Mouse (Mus musculus): ENCODE measurements around the gene Slfn3.
"Not testable (repeated sequence)": the region's sequence is repeated elsewhere in the genome, so short reads cannot be mapped to it uniquely, and the experiment has no call there.

The Slfn3 gene

DNA sequence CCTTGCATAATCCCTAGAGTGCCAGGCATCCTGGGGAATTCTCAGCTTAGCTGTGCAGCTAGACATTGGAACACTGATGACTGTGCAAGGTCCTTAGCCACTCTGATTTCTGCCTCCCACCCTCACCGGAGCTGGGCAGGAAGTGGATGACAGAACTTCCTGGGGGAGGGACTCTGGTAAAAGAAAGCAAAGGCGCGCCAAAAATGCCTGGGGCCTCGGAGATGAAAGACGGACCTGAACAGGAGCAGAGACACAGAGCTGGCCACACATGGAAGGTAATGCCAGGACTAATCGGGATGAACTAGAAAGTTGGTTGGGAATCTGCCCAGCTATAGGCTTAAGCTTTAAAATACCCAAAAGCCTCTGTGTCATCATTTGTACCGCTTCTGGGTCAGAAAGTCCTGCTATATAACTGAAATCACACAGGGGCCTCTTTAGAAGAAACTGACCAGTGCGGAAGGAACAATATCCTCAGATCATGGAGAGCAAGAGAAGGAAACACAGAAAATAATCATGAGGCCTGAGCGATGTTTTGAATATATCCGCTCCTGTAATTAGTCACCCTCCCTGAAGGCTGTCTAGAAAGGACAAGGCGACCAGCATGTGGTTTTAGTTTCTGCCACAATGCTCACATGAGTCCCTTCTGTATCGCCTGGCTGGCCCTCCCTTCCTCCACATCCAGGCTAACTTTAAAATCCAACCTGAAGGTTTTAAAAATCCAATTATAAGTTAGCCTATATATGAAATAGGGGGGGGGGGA lies at the start of gene Slfn3:
Gene Slfn3, plus strand, starts transcription at position 197 of the 760 bp plus-strand sequence.
- peak; percentile 9 for DNase-seq (ENCODE audit: low spot score)

DNA sequence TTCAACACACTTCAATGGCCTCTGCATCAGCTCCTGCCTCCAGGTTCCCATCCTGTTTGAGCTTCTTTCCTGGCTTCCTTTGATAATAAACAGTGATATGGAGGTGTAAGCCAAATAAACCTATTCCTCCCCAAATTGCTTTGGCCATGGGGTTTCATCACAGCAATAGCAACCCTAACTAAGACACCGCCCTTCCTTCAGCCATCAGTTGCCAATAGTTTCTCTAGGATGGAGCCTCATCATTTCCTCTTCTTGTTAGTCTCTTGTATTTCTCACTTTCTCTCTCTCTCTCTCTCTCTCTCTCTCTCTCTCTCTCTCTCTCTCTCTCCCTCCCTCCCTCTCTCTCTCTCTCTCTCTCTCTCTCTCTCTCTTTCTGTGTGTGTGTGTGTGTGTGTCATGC lies 42.2 kb upstream of the Slfn3 start:
- not testable (repeated sequence) for DNase-seq (ENCODE audit: low spot score)

DNA sequence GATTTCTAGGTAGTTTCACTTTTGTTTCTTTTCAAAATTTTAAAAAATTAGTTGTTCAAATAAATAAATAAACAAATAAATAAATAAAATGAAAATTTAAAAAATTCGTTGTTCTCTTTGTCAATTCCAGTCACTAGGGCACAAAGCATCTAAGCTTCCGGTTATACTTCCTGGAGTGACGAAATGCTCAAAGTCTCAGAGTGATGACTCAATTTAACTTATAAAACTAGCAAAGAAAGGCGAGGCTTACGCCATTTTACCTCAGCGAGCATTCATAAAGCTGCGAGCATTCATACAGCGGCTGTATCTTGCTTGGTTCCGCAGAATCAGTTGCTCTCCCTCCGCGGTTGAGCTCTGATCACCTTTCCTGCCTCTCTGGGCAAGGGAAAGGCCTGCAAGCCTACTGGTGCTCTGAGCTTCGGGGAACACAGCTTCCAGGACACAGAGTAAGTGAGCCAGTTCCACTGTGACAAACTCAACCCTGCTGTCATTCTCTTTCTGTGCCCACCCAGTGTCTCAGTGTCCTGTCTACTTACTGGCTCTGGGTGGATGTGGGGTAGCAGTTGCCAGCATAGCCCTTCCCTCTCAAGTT lies 16.1 kb upstream of the Slfn3 start, which contains the start of gene Slfn4:
Gene Slfn4, plus strand, starts transcription at position 239 of the 592 bp plus-strand sequence.
- DNase-seq (ENCODE audit: low spot score) = no peak

DNA sequence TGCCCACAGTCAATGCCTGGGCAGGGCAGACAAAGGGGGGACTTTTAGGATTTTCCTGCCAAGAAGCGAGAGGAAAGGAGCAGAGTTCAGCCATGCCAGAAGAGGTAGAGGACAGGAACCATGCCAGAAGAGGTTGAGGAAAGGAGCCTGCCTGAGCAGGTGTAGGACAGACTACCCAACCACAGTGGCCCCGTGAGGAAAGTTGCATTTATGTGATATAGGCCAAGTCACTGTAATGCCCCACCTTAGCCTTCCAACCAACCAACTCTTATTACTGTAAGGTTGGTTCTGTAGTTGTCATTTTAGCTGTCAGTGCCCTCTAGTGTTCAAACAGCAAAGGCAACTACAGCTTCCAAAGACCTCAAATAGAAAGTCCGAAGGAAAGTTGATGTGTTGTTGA lies 871 bp downstream of the Slfn3 start:
- no peak for DNase-seq (ENCODE audit: low spot score)

DNA sequence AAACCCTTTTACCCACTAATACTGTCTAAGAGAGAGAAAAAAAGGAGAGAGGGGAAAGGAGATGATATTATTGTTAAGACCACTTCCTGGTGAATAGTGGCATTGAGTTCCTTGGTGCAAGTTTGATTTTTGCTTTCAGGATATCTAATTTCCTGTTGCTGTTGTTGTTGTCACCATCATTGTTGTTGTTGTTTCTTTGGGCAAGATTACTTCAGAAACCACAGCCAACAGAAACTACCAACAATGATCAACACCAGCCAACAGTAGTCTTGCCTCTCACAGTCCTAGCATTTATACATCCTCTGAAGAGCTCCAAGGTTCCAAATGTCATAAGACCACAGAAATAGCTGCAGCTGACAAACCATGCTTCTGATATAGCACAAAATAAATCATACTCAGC lies 13.9 kb downstream of the Slfn3 start:
- DNase-seq (ENCODE audit: low spot score) = no peak

DNA sequence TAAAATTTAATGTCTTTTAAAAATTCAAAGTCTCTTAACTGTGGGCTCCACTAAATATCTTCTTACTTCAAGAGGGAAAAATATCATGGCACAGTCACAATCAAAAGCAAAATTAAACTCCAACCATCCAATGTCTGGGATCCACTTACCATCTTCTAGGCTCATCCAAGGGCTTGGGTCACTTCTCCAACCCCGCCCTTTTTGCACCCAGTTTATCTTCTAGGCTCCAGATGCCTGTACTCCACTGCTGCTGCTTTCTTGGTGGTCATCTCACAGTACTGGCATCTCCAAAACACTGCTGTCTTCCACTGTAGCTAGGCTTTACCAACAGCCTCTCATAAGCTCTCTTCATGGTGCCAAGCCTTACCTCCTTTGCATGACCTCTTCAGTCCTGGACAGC lies 25.0 kb downstream of the Slfn3 start:
- DNase-seq (ENCODE audit: low spot score) = no peak

DNA sequence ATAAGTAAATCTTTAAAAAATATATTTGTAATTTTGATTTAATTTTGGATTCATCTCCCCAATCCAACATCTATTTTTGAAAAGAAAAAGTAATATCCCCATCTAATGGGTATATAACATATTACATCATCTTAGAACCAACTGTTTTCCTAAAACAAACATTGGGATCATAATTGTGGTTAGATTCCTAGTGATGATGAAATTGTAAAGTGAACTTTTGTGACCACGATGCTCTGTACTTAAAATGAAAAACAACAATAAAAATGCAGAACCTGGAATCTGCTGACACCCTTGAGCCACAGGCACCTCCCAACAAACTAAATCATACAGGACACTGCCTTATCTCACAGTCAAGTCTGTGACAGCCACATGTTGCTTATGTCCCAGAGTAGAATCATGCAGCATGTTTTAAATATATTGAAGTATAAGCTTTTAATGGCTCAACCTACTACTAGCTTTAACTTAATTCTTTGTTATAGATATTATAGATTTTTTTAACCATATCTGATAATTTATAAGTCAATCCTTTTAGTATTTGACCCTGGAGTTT lies 30.3 kb downstream of the Slfn3 start:
- DNase-seq (ENCODE audit: low spot score) = no peak

DNA sequence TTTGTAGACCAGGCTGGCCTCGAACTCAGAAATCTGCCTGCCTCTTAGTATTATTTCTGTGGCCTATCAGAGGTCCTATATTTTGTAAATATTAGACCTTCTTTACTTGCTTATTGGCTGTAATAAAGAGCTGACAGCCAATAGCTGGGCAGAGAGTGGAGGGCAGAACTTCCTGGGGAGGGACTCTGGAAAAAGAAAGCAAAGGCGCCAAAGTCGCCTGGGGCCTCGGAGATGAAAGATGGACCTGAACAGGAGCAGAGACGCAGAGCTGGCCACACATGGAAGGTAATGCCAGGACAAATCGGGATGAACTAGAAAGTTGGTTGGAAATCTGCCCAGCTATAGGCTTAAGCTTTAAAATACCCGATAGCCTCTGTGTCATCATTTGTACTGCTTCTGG lies 32.2 kb downstream of the Slfn3 start:
- DNase-seq (ENCODE audit: low spot score) = no peak

DNA sequence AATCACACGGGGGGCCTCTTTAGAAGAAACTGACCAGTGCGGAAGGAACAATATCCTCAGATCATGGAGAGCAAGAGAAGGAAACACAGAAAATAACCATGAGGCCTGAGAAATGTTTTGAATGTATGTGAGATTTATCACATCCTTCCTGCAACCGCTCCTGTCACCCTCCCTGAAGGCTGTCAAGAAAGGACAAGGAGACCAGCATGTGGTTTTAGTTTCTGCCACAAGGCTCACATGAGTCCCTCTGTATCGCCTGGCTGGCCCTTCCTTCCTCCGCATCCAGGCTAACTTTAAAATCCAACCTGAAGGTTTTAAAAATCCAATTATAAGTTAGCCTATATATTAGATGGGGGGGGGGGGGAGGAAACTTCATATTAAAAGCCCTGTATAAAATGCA lies 32.7 kb downstream of the Slfn3 start:
- not testable (repeated sequence) for DNase-seq (ENCODE audit: low spot score)

DNA sequence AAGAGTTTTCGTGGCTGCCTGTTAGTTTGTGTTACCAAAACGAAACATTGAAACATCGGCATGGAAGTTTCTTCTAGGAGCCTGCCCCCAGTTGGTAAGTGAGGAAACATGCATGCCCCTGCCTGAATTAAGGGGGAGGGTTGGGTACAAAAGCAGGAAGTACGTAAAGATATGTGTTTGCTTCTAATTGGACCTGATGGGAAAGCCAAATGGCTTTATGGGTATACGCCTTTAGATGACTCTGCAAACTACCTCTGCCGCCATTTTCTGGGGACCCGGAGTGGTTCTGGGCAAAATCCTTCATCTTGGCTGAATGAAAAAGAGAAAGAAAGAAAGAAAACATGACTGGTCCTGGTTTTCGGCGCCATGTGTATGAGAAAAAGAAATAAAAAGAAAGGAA lies 33.1 kb downstream of the Slfn3 start:
- no peak for DNase-seq (ENCODE audit: low spot score)

DNA sequence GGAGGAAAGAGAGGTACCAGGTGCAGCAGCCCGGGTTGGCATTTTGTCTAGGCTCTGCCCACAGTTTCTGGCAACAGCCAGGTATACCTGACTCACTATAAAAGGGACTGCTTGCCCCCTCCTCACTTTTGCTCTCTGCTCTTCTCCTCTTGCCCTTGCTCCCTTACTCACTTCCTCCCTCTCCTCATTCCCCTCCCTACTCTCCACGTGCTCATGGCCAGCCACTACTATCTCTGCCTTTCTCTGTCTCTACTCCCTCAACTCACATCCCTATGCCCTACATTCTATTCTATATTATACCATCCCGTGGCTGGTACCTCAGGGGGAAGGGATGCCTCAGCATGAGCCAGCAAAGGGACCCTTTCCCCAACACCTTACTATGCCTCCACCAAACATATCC lies 33.6 kb downstream of the Slfn3 start:
- DNase-seq (ENCODE audit: low spot score) = no peak

DNA sequence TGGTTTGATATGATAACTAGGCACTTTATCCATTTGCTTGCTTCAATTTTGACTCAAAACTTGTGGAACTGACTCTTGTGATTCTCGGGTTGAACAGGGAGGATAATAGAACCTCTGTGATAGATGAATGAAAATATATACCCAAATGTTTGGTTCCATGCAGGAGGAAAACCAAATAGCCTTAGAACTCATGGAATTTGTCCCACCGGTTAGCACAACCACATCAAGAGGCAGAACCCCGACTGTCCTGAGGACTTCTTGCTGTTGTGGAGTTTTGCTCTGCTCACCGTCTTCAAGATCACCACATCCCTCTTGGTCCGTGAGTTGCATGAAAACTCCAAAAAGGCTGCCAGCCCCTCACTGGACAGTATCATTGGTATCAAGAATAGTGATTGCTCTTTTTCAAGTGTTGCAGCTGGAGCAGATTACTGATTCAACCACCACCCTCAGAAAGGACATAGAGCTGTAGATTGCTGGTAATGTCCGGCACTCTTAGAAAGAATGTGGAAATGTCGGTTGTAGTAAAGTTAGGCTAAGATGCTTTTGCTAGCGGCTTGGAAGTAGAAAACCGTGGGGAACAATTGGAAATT lies 34.3 kb downstream of the Slfn3 start:
- DNase-seq (ENCODE audit: low spot score) = no peak

DNA sequence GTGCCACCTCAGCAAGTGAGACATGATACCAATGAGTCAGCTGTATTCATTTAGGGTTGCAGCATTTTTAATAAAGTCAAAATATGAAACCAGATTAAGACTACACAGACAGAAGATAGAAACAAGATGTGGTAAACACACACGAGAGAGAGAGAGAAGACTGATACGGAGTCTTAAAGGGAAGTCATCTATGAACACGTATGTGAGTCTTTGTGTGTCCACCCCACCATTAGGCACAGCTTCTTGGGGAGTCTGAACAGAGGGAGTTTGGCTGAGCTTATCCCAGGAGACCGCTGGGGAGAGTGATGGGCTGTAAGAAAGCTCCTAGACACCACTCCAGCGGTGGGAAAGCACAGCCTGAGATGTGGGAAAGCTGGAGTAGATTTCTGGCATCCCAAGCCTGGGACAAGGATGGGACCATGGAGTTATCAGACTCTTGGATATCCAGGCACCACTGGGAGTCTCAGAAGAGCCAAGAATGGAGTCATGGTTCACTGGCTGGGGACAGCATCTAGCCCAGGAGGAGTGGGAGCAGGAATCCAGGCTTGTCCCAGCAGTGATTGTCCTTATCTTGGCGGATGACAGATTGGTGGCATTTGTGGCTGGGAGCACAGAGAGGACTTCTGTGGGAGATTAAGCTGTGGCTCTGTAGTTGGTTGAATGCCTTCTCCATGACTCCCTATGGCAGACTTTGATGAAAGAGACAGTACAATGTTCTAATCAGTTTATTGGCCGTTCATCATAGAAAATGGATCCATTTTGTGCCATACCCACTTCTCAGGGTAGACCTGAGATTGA lies 37.0 kb downstream of the Slfn3 start:
- no peak for DNase-seq (ENCODE audit: low spot score)

DNA sequence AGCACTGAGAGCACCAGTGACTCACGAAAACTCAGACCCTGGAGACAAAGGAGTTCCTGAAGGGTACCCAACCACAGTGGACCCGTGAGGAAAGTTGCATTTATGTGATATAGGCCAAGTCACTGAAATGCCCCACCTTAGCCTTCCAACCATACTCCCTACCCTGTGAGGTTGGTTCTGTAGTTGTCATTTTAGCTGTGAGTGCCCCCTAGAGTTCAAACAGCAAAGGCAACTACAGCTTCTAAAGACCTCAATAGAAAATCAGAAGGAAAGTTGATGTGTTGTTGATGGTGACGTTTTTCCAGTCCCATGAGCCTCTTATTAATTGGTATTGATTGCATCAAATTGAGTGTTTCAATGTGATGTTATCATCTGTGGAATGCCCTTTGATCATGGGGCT lies 39.8 kb downstream of the Slfn3 start:
- DNase-seq (ENCODE audit: low spot score) = no peak

DNA sequence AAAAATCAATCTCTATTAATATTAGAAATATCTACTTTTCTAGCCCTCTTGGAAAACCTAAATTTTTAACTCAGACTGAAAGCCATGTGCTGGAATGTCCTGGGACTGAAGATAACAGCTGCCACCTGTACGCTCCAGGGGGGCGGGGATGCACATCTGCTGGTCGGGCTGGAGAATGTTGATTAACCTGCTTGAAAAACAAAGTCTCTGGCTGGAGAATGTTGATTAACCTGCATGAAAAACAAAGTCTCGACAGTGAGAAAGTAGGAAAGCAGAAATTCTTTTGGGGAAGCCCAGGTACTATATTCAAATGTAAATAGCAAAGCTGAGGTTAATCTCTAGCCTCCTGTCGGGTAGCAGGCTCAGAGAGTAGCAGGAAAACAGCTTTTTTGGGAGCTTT lies 42.5 kb downstream of the Slfn3 start:
- DNase-seq (ENCODE audit: low spot score) = not testable (repeated sequence)

DNA sequence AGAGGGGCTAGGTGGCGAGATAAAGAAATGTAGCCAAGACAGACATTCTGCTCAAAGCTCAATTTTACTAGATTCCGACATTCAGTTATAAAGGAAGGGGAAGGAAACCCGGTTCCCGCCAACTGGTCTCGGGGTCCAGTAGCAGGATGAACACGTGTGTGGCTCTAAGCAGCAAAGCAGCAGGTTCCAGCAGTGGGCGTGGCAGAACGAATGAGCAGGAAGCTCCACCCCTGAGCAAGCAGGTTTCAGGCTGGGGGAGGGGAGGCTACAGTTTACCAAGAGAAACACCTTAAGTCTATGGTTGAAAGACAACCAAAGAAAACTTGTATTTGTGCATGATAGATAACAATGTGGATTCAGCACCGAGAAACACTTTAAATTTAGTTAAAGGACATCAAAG lies 46.3 kb downstream of the Slfn3 start:
- not testable (repeated sequence) for DNase-seq (ENCODE audit: low spot score)

DNA sequence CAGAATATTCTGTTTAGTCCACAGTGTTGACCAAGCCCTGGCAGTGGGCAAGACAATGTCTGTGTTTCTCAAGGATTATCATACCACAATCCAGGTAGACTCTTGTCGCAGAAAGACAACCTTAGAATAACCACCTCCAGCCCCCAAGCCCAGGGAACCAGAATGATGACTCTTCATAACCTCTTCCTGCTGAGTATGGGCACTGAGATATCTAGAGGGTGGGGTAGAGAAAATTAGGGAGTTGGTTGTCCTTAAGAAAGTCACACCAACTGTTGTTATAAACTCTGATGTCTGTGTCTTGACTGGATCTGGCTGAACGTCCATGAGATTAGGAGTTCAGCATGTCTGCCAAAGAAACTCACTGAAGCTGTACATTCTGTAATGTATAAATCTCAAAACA lies 47.3 kb downstream of the Slfn3 start:
- DNase-seq (ENCODE audit: low spot score) = no peak

DNA sequence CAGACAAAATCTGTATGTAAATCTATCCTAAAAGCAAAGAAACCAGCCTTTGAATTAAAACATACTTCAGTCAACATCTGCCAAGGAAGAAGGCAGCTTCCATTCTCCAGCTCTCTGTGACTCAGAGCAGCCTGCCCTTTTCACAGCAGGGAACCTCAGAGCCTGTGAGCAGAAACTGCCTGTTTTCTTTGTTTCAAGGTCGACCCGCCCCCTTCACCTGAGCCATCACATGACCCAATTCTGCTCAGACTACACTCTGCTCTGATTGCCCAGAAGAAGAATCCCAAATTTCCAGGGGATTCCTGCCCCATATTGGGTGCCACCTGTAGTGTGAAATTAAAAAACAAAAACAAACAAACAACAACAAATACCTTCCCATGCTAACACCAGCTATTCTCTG lies 48.7 kb downstream of the Slfn3 start:
- DNase-seq (ENCODE audit: low spot score) = no peak

DNA sequence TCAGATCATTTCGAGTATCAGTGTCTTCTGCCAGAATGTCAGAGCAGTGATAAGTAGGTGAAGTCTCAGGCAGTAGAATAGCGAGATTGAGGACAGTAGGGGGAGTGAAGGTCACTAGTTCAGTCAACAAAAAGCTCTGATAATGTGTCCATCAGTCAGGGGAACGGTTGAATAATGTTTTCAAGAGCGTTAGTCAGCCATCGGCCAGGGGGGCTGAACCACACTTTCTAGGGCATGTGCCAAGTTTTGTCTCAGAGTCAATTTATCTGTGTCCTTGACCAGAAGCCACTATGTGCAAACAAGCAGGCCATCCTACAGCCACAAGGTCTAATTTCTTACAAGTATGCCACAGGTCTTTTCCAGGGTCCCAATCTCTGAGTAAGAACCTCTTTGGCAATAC lies 66.1 kb downstream of the Slfn3 start:
- DNase-seq (ENCODE audit: low spot score) = peak; percentile 47

DNA sequence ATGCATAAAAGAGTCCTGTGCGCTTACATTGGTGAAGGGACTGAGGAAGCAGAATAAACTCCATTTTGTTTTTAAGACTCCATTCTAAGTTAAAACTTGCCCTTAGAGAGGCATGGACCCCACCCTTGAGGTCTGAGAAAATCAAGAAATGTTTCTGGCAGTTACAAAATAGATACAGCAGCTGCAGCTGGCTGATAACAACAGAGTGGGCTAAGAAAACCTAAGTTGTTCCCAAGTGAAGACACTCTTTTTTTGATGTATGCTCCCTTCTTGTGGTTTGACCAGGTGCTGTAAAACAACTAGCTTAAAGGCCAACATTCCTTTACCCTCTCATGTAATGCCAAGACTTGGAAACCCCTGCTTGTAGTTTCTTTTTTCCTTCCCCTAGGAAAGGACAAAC lies 71.5 kb downstream of the Slfn3 start:
- no peak for DNase-seq (ENCODE audit: low spot score)

DNA sequence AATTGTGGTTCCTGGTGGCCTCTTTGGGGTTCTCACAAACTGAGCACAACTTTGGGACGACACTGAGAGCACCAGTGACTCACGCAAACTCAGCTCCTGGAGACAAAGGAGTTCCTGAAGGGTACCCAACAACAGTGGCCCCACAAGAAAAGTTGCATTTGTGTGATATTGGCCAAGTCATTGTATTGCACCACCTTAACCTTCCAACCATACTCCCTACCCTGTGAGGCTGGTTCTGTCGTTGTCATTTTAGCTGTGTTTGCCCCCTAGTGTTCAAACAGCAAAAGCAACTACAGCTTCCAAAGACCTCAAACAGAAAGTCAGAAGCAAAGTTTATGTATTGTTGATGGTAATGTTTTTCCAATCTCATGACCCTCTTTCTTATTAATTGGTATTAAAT lies 72.0 kb downstream of the Slfn3 start:
- DNase-seq (ENCODE audit: low spot score) = no peak

All from ovary, postnatal 36 days (tissue).